Mouse (Mus musculus) layer of hippocampus, adult 2 months (tissue): Measurements from ENCODE around the gene Tmem94. TPM values are rescaled to one million over a fixed set of nuclear protein-coding genes. Genes with fewer than 3 reads are reported as not detected.

ENCODE experiments used
- DNase-seq, 2 experiments: peaks; one replicate each; pipeline ENCODE4 v3.0.0; 2022; ENCODE audit warnings: low spot score in 2 of 2
- H3K27ac ChIP-seq: fragments of 200-600 bp; 2 replicates; pipeline ENCODE4 v1.8.1; 2022
- H3K4me3 ChIP-seq: fragments of 200-600 bp; 2 replicates; pipeline ENCODE4 v1.8.1; 2022; ENCODE audit warnings: mild to moderate bottlenecking
- CTCF ChIP-seq: fragments of 200-600 bp; conservative IDR thresholded peaks from 2 replicates; pipeline ENCODE4 v1.8.1; 2022; ENCODE audit warnings: antibody characterized with exemption, mild to moderate bottlenecking, moderate library complexity
- total RNA-seq, 2 experiments: library from RNA; stranded (reverse); gene quantifications; 2 replicates each; pipeline ENCODE4 v1.2.3; 2021

Gene Tmem94
- total RNA-seq, 2 experiments from 2014 or later: 47.4 to 58.2 TPM

DNA sequence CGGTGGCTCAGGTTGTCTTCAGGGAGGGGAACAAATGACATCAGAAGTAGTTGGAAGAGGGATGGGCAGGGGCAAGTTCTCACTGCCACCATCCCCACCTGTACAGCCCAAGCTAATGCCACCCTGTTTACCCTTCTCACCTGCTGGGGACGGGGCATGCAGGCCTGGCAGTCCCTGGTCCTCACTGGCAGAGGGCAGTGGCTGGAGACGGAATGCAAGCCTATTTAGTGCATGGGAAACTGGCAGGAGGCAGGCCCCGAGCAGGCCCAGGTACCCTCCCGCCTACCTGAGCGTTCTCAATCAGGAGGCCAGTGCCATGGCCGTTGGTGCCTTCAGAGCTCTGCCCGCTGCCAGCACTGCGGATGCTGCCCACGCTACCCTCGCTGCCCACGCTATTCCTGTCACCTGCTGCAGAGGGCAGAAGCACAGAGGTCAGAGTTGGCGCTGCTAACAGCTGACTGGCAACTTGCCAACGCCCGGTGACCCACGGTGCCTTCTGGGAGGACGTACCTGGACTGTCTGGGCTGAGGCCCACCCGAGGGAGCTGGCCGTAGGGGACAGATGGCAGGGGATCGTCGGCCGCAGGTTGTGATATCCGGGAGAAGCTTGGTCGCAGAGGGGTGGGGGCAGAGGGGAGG is 38.0 kb downstream of the Tmem94 start:
- DNase-seq: no peak
- TF ChIP-seq CTCF: no peak

DNA sequence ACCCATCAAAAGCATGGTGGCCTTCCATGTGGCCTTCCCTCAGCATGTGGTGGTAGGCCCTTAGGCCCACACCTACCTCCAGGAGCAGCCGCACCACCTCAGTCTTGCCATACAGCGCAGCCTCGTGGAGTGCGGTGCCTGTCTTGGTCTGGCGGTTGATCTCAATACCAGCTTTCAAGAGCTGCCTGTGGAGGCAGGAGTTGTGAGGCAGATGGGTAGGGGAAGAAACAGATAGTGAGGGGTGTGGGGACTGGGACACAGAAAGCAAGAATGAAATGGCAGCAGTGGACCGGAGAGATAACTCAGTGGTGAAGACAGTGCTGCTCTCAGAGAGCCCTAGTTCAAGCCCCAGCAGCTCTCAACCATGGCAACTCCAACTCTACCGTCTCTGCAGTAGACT is 39.8 kb downstream of the Tmem94 start:
- Histone ChIP-seq H3K27ac (no peak overlapping the region), H3K4me3 (no peak overlapping the region)
- no peak for DNase-seq
- no peak for TF ChIP-seq CTCF

More for the DNA sequence above, 38.0 kb downstream of the Tmem94 start:
- no peak overlapping the region for H3K4me3 ChIP-seq
- H3K27ac ChIP-seq: no peak overlapping the region

DNA sequence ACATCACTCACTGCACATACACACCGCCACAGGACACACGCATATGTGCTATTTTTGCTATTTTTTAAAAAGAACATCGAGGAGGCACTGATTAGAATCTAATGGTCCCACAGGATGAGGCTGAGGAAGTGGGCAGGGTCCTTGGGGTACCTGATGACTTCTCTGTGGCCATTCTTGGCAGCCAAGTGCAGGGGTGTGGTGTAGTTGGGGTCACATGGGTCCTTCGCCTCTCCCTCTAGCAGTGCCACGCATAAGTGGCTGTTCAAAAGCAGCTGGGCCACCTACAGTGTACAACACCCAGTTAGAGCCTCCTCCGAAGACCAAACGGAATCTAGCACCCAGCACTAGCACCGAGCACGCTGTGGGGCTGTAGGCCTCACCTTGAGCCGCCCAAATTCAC is 40.9 kb downstream of the Tmem94 start:
- Histone ChIP-seq H3K4me3 (no peak overlapping the region), H3K27ac (peak overlapping the region; percentile 86)
- no peak for TF ChIP-seq CTCF
- no peak for DNase-seq

DNA sequence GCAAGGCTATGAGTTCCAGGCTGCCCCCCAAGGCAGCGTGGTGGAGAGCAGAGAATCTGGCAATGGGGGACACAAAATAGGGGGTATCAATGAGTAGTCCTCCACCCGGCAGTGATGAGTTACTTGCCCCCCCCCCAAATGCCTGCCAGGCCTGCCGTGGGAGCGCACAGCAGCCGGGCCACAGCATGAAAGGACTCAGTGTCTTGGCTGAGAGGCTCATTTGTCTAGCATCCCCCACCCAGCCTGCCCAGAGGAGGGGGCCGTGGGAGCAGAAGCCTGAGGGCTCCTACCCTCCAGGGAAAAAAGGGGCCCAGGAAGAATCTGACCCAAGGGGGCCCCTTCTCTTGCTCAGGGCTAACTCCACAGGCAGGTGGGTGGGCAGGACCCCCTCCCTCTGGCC is 42.1 kb downstream of the Tmem94 start:
- peak overlapping the region; percentile 13; the same call in 1 of the 2 replicates for H3K4me3 ChIP-seq
- peak overlapping the region; percentile 86 for H3K27ac ChIP-seq
- peak in 1 of 2 experiments; percentile 44 for DNase-seq
- no peak for TF ChIP-seq CTCF

DNA sequence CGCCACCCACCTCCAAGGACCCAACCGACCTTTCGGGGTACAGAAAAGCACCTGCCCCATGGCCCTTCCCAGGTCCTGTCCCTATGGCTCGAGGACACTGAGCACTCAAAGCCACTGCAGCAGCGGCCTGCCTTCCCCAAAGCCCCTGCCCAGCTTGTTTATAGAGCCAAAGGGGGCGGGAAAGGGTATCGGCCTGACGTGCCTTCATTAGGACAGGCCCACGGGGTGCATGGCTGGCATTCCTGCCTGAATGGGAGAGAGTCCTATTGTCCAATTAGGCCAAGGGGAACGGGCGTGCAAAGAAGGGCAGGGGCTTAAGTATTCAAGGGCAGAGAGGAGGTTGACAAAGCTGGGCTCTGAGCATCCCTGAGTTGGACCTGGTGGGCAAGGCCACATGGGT is 42.7 kb downstream of the Tmem94 start:
- TF ChIP-seq CTCF: no peak
- Histone ChIP-seq H3K27ac (peak overlapping the region; percentile 86), H3K4me3 (peak overlapping the region; percentile 13; the same call in 1 of the 2 replicates)
- DNase-seq: no peak

DNA sequence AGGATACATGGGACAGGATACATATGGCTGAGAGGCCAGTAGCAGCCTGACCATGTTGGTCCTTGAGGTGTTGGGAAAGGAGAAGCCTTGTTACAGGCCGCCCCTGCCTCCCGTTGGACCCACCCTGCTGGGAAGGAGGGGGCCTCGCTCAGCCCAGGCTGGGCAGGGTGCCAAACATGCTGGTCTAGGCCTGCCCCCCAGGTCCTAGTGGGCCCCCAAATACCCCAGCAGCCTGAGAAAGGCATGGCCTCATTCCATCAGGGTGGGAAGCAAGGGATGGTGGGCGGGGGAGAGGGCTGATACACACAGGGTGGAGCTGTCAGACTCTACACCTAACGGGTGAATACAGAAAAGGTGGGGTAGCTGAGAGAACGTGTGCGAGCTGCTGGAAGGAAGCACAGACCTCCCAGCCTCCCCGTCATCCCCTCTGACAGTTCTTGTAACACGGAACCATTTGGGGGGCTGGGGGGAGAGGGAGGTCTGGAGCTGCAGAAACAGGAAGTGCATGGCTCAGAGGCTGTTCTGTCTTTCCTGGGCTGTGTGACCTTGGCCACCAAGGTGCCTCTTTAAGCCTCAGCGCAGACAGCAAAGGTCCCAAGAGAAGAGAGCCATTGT is 43.6 kb downstream of the Tmem94 start:
- Histone ChIP-seq H3K27ac (peak overlapping the region; percentile 86), H3K4me3 (peak overlapping the region; percentile 11; the same call in 1 of the 2 replicates)
- TF ChIP-seq CTCF: no peak

DNA sequence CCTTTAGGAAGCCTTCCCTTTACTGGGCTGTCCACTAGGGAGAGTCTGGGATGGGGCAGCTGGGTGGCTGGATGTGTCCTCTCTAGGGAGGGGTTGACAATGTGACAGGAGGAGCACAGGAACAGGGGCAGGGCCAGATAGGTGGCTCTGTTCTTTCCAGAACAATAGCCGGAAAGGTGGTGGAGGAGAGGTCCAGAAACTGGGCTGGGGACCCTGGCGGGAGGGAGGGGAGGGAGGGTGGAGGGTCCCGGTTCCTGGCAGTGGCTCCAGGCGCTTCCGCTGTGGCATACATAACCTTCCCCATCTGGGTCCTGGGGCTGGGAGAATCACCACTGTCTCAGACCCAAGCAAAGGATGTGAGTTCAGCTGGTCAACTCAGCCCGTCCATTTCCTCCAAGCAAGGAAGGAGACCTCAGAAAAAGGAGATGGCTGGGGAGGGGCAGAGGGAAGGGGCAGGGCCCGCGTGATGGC is 44.1 kb downstream of the Tmem94 start:
- TF ChIP-seq CTCF: peak; percentile 25
- H3K27ac ChIP-seq: peak overlapping the region; percentile 86
- no peak for DNase-seq
- H3K4me3 ChIP-seq: peak overlapping the region; percentile 26; the same call in 1 of the 2 replicates

More for the DNA sequence above, 43.6 kb downstream of the Tmem94 start:
- DNase-seq: no peak

DNA sequence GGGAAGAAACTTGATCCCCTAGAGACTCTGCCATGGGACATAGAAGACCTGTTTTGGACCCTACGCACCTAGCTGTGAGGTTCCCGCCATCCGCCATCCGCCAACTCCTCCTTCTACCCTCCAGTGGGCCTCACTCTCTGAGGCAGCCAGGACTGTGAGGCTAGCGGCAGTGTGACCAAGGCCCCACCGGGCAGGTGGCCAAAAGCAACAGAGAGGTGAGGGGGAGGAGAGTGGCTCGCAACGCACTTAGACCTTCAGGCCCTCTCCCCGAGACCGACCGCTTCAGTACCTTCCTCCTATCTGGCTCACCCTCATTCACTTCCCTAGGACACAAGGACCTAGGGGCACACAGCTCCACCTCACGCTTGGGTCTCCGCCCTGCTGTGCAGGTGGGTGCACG is 45.1 kb downstream of the Tmem94 start:
- no peak for DNase-seq

DNA sequence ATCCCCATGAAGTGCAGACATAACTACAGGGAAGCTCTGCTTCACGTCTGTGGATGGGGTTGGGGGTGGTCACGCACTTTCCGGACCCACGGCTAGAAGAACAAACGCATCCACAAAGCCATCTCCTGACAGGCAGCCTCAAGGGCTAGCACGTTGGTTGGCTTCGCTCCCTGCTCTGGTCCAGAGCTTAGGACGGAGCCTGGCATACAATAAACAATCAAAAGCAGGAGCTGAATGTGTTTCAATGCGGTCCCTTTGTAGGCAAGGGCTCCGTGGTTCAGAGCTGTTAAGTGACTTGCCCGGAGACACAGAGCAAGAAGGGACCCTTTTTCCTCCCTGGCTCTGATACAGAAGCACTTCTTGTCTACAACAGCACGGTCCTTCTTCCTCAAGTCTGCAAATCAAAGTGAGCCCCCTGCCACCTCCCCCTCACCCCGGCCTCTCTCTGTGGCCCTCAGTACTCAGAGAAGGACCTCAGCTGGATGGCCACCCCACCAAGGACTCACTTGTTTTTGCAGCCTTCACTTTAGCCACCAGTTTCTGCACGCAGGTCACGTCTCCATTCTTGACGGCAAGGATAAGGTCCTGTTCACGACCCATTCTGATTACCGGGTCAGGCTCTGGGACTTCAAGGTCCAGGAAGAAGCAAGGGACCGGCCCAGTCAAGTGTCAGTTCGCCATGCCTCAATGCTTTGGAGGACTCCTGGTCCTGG is 46.3 kb downstream of the Tmem94 start:
- H3K27ac ChIP-seq: peak overlapping the region; percentile 86
- no peak for DNase-seq
- TF ChIP-seq CTCF: no peak
- peak overlapping the region; percentile 84 for H3K4me3 ChIP-seq

More for the DNA sequence above, 45.1 kb downstream of the Tmem94 start:
- peak overlapping the region; percentile 86 for H3K27ac ChIP-seq
- no peak for TF ChIP-seq CTCF
- peak overlapping the region; percentile 84 for H3K4me3 ChIP-seq

DNA sequence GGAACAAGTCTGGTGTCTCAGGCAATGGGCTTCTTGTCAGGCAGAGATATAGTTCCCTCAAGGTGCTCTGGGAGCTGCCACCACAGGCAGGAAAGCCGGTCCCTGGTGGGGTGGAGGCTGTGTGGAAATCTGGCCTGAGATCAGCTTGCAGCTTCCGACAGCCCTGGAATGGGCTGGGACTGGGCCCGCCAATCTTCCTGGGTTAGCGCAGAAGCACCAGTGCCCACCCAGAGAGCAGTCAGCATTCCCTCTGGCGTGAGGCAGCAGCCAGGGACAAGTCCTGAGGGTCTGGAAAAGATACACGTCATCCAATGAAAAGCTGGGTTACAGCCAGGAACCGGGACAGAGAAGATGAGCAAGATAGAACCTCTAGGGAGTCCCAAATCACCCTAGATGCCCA is 46.9 kb downstream of the Tmem94 start:
- DNase-seq: no peak
- peak overlapping the region; percentile 86 for H3K27ac ChIP-seq
- TF ChIP-seq CTCF: no peak
- peak overlapping the region; percentile 84 for H3K4me3 ChIP-seq

DNA sequence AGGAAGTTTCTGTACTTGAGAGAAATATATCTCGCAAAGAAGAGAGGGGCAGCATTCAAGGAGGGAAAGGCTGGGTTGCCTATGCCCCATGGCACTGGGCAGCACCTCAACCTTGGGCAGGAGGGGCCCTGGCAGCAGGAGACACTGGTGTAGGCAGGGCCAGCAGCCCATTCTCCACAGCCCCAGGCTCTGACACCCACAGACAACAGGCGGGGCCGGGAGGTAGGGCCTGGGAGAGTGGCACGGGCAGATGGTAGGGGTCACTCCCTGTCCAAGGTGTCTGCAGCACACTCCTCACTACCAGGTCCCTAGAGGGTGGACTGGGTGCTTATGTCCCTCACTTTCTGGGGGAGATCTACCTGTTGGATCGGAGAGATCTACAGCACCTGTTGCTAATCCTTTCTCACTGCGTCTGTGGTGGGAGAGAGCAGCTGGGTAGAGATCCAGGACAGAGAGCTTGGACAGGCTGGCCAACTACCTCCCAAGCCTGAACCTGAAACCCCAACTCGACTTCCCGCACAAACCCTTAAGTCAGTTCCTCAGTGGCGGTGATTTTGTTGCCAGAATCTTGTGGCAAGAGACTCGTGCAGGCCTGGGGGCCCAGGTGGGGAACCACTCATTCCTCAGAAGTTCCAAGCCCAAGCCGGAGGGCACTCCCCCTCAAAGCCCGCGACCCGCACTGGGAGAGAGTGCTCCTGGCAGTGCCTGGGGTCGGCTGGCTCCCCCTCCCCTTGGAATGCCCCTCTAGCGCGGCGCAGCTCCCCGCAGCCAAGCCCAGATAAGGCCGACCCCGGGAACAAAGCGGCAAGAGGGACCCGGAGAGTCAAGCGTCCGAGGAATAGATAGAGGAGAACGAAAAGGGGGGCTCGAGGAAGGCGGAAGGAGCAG is 47.5 kb downstream of the Tmem94 start:
- no peak for DNase-seq
- H3K27ac ChIP-seq: peak overlapping the region; percentile 86
- H3K4me3 ChIP-seq: peak overlapping the region; percentile 84
- no peak for TF ChIP-seq CTCF
